In the genomic region with DNA sequence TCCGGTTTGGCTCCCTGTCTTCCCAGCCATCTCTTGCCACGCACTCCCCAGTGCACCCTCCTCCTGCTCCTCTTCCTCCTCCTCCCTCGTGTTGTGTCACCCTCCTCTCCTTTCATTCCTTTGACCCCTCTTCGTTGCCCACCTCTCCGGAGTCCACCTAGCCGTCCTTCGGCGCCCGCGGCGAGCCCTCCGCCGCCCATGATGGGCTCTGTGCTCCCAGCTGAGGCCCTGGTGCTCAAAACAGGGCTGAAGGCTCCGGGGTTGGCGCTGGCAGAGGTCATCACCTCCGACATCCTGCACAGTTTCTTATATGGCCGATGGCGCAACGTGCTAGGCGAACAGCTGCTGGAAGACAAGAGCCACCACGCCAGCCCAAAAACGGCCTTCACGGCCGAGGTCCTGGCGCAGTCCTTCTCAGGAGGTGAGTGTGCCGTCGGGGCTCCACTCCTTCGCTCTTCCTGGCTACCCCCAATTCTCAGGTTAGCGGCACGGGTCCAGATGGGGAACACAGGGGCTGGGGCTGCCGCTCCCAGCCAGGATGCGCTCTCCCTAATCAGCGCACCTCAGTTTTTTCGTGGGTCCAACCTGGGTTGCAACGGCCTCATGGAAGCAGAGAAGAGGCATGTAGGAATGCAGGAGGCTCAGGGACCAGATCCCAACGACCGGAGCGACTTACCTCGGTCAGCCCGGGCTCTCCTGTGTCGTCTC, we compare ENCODE assay signal across 11 mouse cellular contexts. TPM values are rescaled to one million over a fixed set of nuclear protein-coding genes. Genes with fewer than 3 reads are reported as not detected.
A peak's percentile ranks its signal among the peaks of the same experiment; 100 is the strongest.
DNase-seq lines count a peak whose midpoint lies in the region; ATAC-seq and TF ChIP-seq lines count a peak whose summit lies in the region.
"Had no signal": no experiment of that assay in that cellular context is flagged by ENCODE, and none has a peak within 500 bp of the region (broad histone marks: within the 10 kb centered on the region; RNA-seq: fewer than 3 reads in every experiment).

A gene (plus strand): TSS at position 137 of the 708 bp plus-strand sequence.

- no peak for TF ChIP-seq CTCF in intestine, postnatal 0 days (IDR thresholded peaks at IDR 0.05; ENCODE audit: low read depth)

- no peaks in the 10 kb centered on the region for H3K9me3 ChIP-seq in intestine, postnatal 0 days (ENCODE audit: control insufficient read depth)
- H3K9me3 ChIP-seq in intestine, embryonic 15.5 days, result no peaks in the 10 kb centered on the region
- H3K9me3 ChIP-seq in embryonic facial prominence, embryonic 10.5 days, result no peaks in the 10 kb centered on the region
- no peaks in the 10 kb centered on the region for H3K9me3 ChIP-seq in hindbrain, embryonic 12.5 days (replicated peaks)

- peaks cover 99% of the 10 kb centered on the region for H3K27me3 ChIP-seq in intestine, postnatal 0 days (replicated peaks; ENCODE audit: control insufficient read depth, insufficient read depth, low read length)
- peaks cover 96% of the 10 kb centered on the region for H3K27me3 ChIP-seq in intestine, embryonic 15.5 days (replicated peaks)
- peaks cover 100% of the 10 kb centered on the region for H3K27me3 ChIP-seq in embryonic facial prominence, embryonic 10.5 days (replicated peaks; ENCODE audit: low read depth, poor library complexity, severe bottlenecking)
- peaks cover 99% of the 10 kb centered on the region for H3K27me3 ChIP-seq in hindbrain, embryonic 12.5 days

- no peaks in the 10 kb centered on the region for H3K36me3 ChIP-seq in intestine, postnatal 0 days (ENCODE audit: control insufficient read depth, insufficient read depth)
- no peaks in the 10 kb centered on the region for H3K36me3 ChIP-seq in intestine, embryonic 15.5 days
- no peaks in the 10 kb centered on the region for H3K36me3 ChIP-seq in embryonic facial prominence, embryonic 10.5 days (replicated peaks)
- no peaks in the 10 kb centered on the region for H3K36me3 ChIP-seq in hindbrain, embryonic 12.5 days

- peak within 1 kb of the TSS; percentile 12; the same call in 1 of the 2 replicates for H3K4me3 ChIP-seq in intestine, postnatal 0 days (ENCODE audit: low read depth, low read length)
- H3K4me3 ChIP-seq in intestine, embryonic 15.5 days (replicated peaks), result no peak within 1 kb of the TSS
- peak within 1 kb of the TSS; percentile 46 for H3K4me3 ChIP-seq in embryonic facial prominence, embryonic 10.5 days
- peak within 1 kb of the TSS; percentile 19 for H3K4me3 ChIP-seq in hindbrain, embryonic 12.5 days

- peak; percentile 56 for DNase-seq in embryonic facial prominence, embryonic 10.5 days (ENCODE audit: low spot score)
- DNase-seq in neural tube, embryonic 10.5 days (ENCODE audit: extremely low spot score, low spot score), result peak; percentile 68
- DNase-seq in layer of hippocampus, postnatal 25 days (ENCODE audit: extremely low spot score in 1 of 2, low spot score in 1 of 2), result no peak
- no peak for DNase-seq in cerebellum, postnatal 10 days
- DNase-seq in retina, postnatal 1 day, result no peak
- DNase-seq: kidney, adult 18-20 months had no signal

- H3K4me2 ChIP-seq in intestine, postnatal 0 days (replicated peaks; ENCODE audit: low read depth), result no peak within 1 kb of the TSS
- no peak within 1 kb of the TSS for H3K4me2 ChIP-seq in intestine, embryonic 15.5 days (replicated peaks)
- peak within 1 kb of the TSS; percentile 22 for H3K4me2 ChIP-seq in hindbrain, embryonic 12.5 days (replicated peaks)

- no peak within 1 kb of the TSS for H3K9ac ChIP-seq in intestine, postnatal 0 days (ENCODE audit: low read depth, low read length)
- no peak within 1 kb of the TSS for H3K9ac ChIP-seq in intestine, embryonic 15.5 days
- H3K9ac ChIP-seq in hindbrain, embryonic 12.5 days, result 0 out of 2 replicates have a peak within 1 kb of the TSS, but pooled peaks have one; percentile 18

- no peaks in the 10 kb centered on the region for H3K4me1 ChIP-seq in intestine, postnatal 0 days (replicated peaks; ENCODE audit: control insufficient read depth, insufficient read depth, low read length)
- peaks cover 30% of the 10 kb centered on the region for H3K4me1 ChIP-seq in intestine, embryonic 15.5 days (replicated peaks)
- H3K4me1 ChIP-seq in embryonic facial prominence, embryonic 10.5 days, result peaks cover 69% of the 10 kb centered on the region
- H3K4me1 ChIP-seq in hindbrain, embryonic 12.5 days, result peaks cover 63% of the 10 kb centered on the region

- WGBS in intestine, postnatal 0 days, result 2% methylated on average over 41 of the region's 41 CpGs
- 2% methylated on average over 41 of the region's 41 CpGs for WGBS in intestine, embryonic 15.5 days
- WGBS in embryonic facial prominence, embryonic 10.5 days, result under 1% methylated on average over 41 of the region's 41 CpGs
- 2% methylated on average over 41 of the region's 41 CpGs for WGBS in hindbrain, embryonic 12.5 days

- H3K27ac ChIP-seq in intestine, postnatal 0 days (ENCODE audit: low read depth, low read length), result no peak within 1 kb of the TSS
- H3K27ac ChIP-seq in intestine, embryonic 15.5 days, result no peak within 1 kb of the TSS
- peak within 1 kb of the TSS; percentile 48 for H3K27ac ChIP-seq in embryonic facial prominence, embryonic 10.5 days (replicated peaks)
- no peak within 1 kb of the TSS for H3K27ac ChIP-seq in hindbrain, embryonic 12.5 days

- no peak for ATAC-seq in intestine, postnatal 0 days
- no peak for ATAC-seq in intestine, embryonic 15.5 days
- no peak for ATAC-seq in hindbrain, embryonic 12.5 days (ENCODE audit: low FRiP score)

RNA-seq across cellular contexts. Expression of the gene that starts here (rescaled TPM):
- not detected in 2 replicates for polyA plus RNA-seq in intestine, postnatal 0 days (2015; fragmentation: Nextera tagmentation; extraction: Ambion mirVana)
- polyA plus RNA-seq in intestine, embryonic 15.5 days (2015; fragmentation: Nextera tagmentation; extraction: Ambion mirVana), result 0.05 and 0.06 TPM in 2 replicates
- polyA plus RNA-seq in embryonic facial prominence, embryonic 10.5 days (2016; fragmentation: Nextera tagmentation; extraction: Ambion mirVana), result 6.9 and 7.2 TPM in 2 replicates
- polyA plus RNA-seq in hindbrain, embryonic 12.5 days (2016; fragmentation: Nextera tagmentation; extraction: Ambion mirVana), result 6.7 and 10.4 TPM in 2 replicates
- total RNA-seq in layer of hippocampus, postnatal 25 days (2021), result not detected
- total RNA-seq: CH12.LX; megakaryocyte-erythroid progenitor cell, adult 5-6 weeks had no signal

Comparison
In these comparisons a context has a peak if more than half of its experiments do, and no peak if none do; other contexts are left out.
1. DNase-seq: peak in embryonic facial prominence, embryonic 10.5 days (single experiment) and neural tube, embryonic 10.5 days (single experiment); none in layer of hippocampus, postnatal 25 days (0 of 2), cerebellum, postnatal 10 days (0 of 2) and retina, postnatal 1 day (single experiment).